Mouse (Mus musculus): Measurements from ENCODE around the gene Mxi1. TPM values are rescaled to one million over a fixed set of nuclear protein-coding genes. Genes with fewer than 3 reads are reported as not detected.

The Mxi1 gene
- polyA plus RNA-seq, 1 experiment from 2014 or later = 59.0 TPM

DNA sequence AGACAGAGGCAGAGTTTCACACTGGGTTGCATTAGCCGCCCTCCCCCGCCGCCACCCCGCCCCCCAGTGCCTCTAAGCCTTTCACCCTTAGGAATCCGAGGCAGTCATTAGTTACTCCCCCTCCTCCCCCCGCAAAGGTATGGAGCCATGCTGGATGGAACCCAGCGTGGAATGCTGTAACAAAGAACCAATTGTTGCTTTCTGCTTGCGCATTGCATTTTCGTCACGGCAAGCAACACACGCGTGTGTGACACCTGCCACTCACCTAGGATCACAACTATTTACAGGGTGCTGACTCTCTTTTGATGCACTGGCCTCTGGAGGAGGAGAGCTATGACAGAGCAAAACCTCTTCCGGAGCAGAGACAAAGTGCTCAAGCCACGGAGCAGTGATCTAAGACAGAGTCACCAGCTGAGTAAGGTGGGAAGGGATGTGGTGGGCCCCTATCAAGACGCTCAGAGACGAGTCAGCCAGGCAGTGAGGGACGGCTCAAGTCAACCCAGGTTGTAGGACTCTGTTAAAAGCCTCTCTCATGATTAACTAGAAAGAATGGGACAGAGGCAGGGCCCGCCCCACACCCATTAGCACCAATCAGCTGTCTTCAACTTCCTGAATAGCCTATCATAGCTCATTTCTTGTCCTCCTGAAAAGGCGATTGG is 110.7 kb downstream of the Mxi1 start:
- DNase-seq (ENCODE audit: low spot score, missing footprints) (peak; percentile 96), ATAC-seq (ENCODE audit: low FRiP score) (peak; percentile 96)
- H3K4me3 ChIP-seq (ENCODE audit: low read depth, low read length) = peak overlapping the region; percentile 39
- WGBS = 2% methylated on average over 19 of the region's 19 CpGs
- H3K9ac ChIP-seq (ENCODE audit: low read length) = peak overlapping the region; percentile 52
- no peaks in the 10 kb centered on the region for H3K9me3 ChIP-seq (ENCODE audit: control insufficient read depth, low read length)
- H3K27me3 ChIP-seq (ENCODE audit: control insufficient read depth, insufficient read depth, low read length) = 0 out of 2 replicates have a peak, but pooled peaks cover 2% of the 10 kb centered on the region
- no peaks in the 10 kb centered on the region for H3K36me3 ChIP-seq (ENCODE audit: control insufficient read depth, insufficient read depth, low read length)
- H3K4me1 ChIP-seq (ENCODE audit: control insufficient read depth, insufficient read depth, low read length) = peaks cover 3% of the 10 kb centered on the region
- peak overlapping the region; percentile 20; the same call in 1 of the 2 replicates for H3K27ac ChIP-seq (ENCODE audit: low read depth, low read length)
- peak overlapping the region; percentile 73 for H3K4me2 ChIP-seq

DNA sequence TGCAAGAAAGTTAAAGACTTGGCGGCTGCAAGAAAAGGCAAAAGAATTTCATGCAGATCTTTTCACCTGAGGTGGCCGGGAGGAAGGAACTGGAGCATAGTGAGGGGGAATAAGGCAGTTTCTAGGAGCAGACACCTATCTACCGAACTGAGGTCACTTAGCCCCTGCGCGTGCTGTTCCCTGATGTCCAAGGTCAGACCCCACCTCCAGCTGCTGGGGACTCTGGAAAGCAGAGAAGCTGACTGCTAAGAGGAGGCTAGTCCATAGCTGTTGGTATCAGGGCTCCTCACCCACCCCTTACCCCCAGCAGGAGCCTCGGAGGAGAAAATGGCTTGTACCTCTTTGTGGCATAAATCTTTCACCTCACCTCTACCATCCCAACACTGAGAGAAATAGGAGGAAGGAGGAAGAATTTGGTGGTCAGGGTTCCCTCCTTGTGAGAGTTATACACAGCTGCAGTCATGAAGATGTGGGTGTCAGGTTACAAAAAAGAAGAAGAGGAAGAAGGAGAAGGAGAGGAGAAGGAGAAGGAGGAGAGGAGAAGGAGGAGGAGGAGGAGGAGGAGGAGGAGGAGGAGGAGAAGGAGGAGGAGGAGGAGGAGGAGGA is 111.4 kb downstream of the Mxi1 start:
- Histone ChIP-seq H3K9ac (ENCODE audit: low read length) (peak overlapping the region; percentile 52), H3K4me3 (ENCODE audit: low read depth, low read length) (peak overlapping the region; percentile 39), H3K27me3 (ENCODE audit: control insufficient read depth, insufficient read depth, low read length) (0 out of 2 replicates have a peak, but pooled peaks cover 2% of the 10 kb centered on the region), H3K4me2 (peak overlapping the region; percentile 73), H3K27ac (ENCODE audit: low read depth, low read length) (no peak overlapping the region), H3K36me3 (ENCODE audit: control insufficient read depth, insufficient read depth, low read length) (no peaks in the 10 kb centered on the region), H3K4me1 (ENCODE audit: control insufficient read depth, insufficient read depth, low read length) (peaks cover 3% of the 10 kb centered on the region), H3K9me3 (ENCODE audit: control insufficient read depth, low read length) (no peaks in the 10 kb centered on the region)
- DNase-seq (ENCODE audit: low spot score, missing footprints) (no peak), ATAC-seq (ENCODE audit: low FRiP score) (peak; percentile 53)
- WGBS = 3% methylated on average over 6 of the region's 6 CpGs

DNA sequence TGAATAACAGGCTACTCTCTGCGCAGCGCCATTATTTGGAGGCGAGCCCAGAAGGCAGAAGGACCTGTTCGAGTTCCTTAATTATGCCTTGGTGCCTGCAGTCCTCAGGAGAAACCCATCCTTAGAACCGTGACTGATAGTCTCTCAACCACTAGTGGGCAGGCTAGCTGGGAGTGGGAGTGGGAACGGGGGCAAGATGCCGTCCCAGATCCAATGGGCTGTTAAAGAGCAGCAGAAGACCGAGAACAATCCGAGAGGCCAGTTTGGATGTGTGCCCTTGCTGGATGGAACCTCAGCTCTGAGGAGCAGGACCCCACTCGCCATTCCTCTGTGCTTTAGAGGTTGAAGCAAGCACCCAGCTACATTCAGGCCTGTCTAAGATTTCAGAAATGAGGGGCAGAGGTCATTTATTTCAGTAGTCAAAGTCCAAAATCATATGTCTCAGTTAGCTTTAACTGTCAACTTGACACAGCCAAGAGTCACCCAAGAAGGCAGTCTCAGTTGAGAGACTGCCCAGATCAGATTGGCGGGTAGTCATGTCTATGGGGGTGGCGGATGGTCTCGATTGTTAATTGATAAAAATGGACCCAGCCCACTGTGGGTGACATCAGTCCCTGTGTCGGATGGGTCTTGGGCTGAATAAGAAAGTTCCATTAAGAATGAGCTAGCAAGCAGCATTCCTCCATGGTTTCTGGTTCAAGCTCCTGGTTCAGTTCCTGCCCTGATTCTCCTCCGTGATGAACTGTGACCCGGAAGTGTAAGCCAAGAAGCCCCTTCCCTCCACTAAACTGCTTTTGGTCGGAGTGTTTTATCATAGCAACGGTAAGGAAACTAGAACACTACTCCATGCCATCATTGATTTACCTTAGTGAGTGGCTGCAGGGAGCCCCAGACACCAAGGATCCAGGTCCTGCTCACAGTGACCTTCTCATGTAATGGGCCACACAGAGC is 112.3 kb downstream of the Mxi1 start:
- Histone ChIP-seq H3K27ac (ENCODE audit: low read depth, low read length) (no peak overlapping the region), H3K36me3 (ENCODE audit: control insufficient read depth, insufficient read depth, low read length) (no peaks in the 10 kb centered on the region), H3K9ac (ENCODE audit: low read length) (no peak overlapping the region), H3K9me3 (ENCODE audit: control insufficient read depth, low read length) (no peaks in the 10 kb centered on the region), H3K27me3 (ENCODE audit: control insufficient read depth, insufficient read depth, low read length) (0 out of 2 replicates have a peak, but pooled peaks cover 2% of the 10 kb centered on the region), H3K4me1 (ENCODE audit: control insufficient read depth, insufficient read depth, low read length) (peaks cover 3% of the 10 kb centered on the region), H3K4me3 (ENCODE audit: low read depth, low read length) (no peak overlapping the region), H3K4me2 (no peak overlapping the region)
- DNase-seq (ENCODE audit: low spot score, missing footprints) = no peak
- WGBS = 75% methylated on average over 17 of the region's 18 CpGs
- no peak for ATAC-seq (ENCODE audit: low FRiP score)

DNA sequence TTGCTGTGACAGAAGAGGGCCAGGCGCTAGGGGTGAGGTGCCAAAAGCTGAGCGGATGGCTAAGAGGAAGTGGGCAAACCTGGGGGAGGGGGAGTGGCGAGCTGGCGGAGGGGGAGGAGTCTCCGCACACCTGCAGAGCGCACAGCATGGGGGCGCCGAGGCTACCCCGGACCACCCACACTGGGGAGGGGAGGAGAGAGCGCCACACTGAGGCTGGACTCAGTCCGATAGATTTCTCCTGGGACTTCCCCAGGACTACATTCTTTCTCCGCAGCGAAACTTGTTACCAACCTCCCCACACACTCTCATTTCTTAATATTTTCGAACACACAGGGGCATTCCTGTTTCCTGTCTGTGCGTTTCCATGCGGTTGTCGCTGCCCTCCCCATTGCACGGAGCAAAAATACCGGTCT is 113.0 kb downstream of the Mxi1 start:
- H3K4me2 ChIP-seq = no peak overlapping the region
- H3K9ac ChIP-seq (ENCODE audit: low read length) = no peak overlapping the region
- ATAC-seq (ENCODE audit: low FRiP score) = no peak
- peaks cover 3% of the 10 kb centered on the region for H3K4me1 ChIP-seq (ENCODE audit: control insufficient read depth, insufficient read depth, low read length)
- H3K27me3 ChIP-seq (ENCODE audit: control insufficient read depth, insufficient read depth, low read length) = 0 out of 2 replicates have a peak, but pooled peaks cover 2% of the 10 kb centered on the region
- H3K9me3 ChIP-seq (ENCODE audit: control insufficient read depth, low read length) = no peaks in the 10 kb centered on the region
- H3K4me3 ChIP-seq (ENCODE audit: low read depth, low read length) = no peak overlapping the region
- no peaks in the 10 kb centered on the region for H3K36me3 ChIP-seq (ENCODE audit: control insufficient read depth, insufficient read depth, low read length)
- WGBS = 24% methylated on average over 19 of the region's 19 CpGs
- DNase-seq (ENCODE audit: low spot score, missing footprints) = no peak
- no peak overlapping the region for H3K27ac ChIP-seq (ENCODE audit: low read depth, low read length)

DNA sequence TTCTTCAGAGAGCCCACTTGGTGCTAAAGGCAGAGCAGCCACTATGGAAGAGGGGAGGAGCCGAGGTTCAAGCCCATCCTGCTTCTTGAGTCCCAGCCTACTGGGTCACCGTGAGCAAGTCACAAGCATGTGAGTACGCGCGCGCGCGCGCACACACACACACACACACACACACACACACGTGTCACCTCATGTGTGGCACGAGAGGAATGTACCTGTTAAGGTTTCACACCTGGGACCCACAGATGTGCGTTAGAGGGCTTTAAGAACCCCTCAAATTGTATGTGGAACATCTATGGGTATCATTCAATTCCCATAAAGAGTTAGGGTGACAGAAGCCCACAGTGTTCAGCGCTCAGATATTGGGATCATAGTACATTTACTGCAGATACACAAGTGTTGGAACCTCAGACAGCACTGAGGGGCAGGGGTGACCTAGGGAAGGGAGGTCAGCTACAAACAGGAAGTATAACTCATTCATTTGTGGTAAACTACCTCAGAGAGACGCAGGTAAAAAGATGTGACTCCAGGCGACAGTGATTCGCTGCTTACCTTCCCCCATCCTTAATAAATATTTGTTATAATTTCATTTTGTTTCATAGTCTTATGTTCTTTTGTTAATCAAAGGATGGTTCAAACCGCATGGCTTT is 113.6 kb downstream of the Mxi1 start:
- no peak overlapping the region for H3K4me2 ChIP-seq
- no peaks in the 10 kb centered on the region for H3K9me3 ChIP-seq (ENCODE audit: control insufficient read depth, low read length)
- H3K36me3 ChIP-seq (ENCODE audit: control insufficient read depth, insufficient read depth, low read length) = no peaks in the 10 kb centered on the region
- H3K27ac ChIP-seq (ENCODE audit: low read depth, low read length) = no peak overlapping the region
- H3K9ac ChIP-seq (ENCODE audit: low read length) = no peak overlapping the region
- no peak overlapping the region for H3K4me3 ChIP-seq (ENCODE audit: low read depth, low read length)
- 0 out of 2 replicates have a peak, but pooled peaks cover 2% of the 10 kb centered on the region for H3K27me3 ChIP-seq (ENCODE audit: control insufficient read depth, insufficient read depth, low read length)
- peaks cover 3% of the 10 kb centered on the region for H3K4me1 ChIP-seq (ENCODE audit: control insufficient read depth, insufficient read depth, low read length)
- DNase-seq (ENCODE audit: low spot score, missing footprints) (no peak), ATAC-seq (ENCODE audit: low FRiP score) (no peak)
- 65% methylated on average over 17 of the region's 17 CpGs for WGBS

DNA sequence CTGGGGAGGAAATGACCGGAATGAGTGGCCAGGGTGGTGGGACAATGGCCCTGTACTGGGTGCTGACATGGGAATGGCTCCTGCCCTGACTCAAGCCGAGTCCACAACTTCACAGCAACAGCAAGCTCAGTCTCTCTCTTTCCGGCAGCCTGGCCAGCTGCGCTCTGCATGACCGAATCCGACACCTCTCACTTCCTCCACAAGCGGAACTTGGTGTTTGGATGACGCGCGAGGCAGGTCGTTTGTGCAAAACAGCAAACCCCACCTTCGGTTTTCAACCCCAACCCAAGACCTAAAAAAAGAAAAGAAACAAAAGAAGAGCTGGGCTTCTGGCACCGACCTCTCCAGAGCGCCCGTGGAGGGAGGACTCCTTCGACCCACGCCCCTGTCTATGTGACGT is 114.3 kb downstream of the Mxi1 start:
- Histone ChIP-seq H3K4me1 (ENCODE audit: control insufficient read depth, insufficient read depth, low read length) (peaks cover 3% of the 10 kb centered on the region), H3K4me3 (ENCODE audit: low read depth, low read length) (no peak overlapping the region), H3K9ac (ENCODE audit: low read length) (no peak overlapping the region), H3K4me2 (no peak overlapping the region), H3K9me3 (ENCODE audit: control insufficient read depth, low read length) (no peaks in the 10 kb centered on the region), H3K27me3 (ENCODE audit: control insufficient read depth, insufficient read depth, low read length) (0 out of 2 replicates have a peak, but pooled peaks cover 2% of the 10 kb centered on the region), H3K36me3 (ENCODE audit: control insufficient read depth, insufficient read depth, low read length) (no peaks in the 10 kb centered on the region), H3K27ac (ENCODE audit: low read depth, low read length) (no peak overlapping the region)
- no peak for ATAC-seq (ENCODE audit: low FRiP score)
- no peak for DNase-seq (ENCODE audit: low spot score, missing footprints)
- 71% methylated on average over 18 of the region's 18 CpGs for WGBS

Other genes starting within 250 kb of the Mxi1 start
- 49.7 and 53.8 TPM in 2 replicates for gene Add3, start 170.1 kb upstream of the Mxi1 start, polyA plus RNA-seq (2014; fragmentation: Nextera tagmentation; extraction: Ambion mirVana)
- not detected in 2 replicates for gene Gm10197, start 61.2 kb downstream of the Mxi1 start, polyA plus RNA-seq (2014; fragmentation: Nextera tagmentation; extraction: Ambion mirVana)
- 61.2 and 65.5 TPM in 2 replicates for gene Smndc1, start 80.1 kb downstream of the Mxi1 start, polyA plus RNA-seq (2014; fragmentation: Nextera tagmentation; extraction: Ambion mirVana)
- 1.9 and 2.9 TPM in 2 replicates for gene Dusp5, start 218.6 kb downstream of the Mxi1 start, polyA plus RNA-seq (2014; fragmentation: Nextera tagmentation; extraction: Ambion mirVana)

Measured in midbrain, embryonic 11.5 days (tissue).